In the genomic region with DNA sequence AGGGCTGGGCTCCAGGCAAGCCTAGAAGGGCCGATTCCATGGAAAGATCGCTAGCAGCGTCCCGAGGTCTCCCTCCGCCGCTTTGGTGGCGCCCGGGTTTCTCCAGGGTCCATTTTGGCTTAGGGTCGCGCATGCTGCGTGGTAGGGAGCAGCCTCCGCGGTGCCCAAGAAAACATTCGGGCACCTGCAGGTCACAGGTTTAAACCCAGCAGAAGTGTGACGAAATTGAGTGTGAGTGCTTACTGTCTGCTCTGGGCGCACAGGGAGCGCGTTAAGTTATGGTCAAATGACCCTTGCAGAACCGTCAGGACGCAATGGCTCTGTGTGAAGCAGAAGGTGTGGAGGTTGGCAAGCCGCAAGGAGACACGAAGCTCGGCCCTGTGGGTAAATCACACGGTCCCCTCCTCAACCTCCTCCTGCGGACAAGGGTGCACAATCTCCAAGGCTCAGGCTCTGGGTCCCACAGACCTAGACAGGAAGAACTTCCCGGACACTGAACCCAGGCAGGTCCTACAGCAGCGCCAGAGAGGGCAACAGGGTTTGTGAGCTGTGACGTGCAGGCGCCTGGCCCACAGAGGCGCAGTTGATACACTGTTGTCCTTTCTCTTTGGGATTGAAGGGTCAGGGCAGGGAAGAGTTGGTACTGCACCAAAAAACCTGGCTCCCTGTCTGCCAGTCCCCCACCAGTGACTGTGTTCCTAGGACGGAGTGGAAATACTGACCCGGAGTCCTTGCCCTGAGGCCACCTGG, we compare ENCODE assay signal across 13 mouse cellular contexts. TPM values are rescaled to one million over a fixed set of nuclear protein-coding genes. Genes with fewer than 3 reads are reported as not detected.
DNase-seq lines count a peak whose midpoint lies in the region; ATAC-seq and TF ChIP-seq lines count a peak whose summit lies in the region.
"Had no signal": no experiment of that assay in that cellular context is flagged by ENCODE, and none has a peak within 500 bp of the region (broad histone marks: within the 10 kb centered on the region; RNA-seq: fewer than 3 reads in every experiment).

No protein-coding gene starts in this region.

- no peak for ATAC-seq in heart, embryonic 15.5 days (replicated peaks; ENCODE audit: insufficient number of reproducible peaks, insufficient read depth, low FRiP score, low read depth)
- ATAC-seq in intestine, embryonic 14.5 days (replicated peaks; ENCODE audit: low FRiP score, low TSS enrichment, low read depth): no peak
- ATAC-seq: forebrain, embryonic 13.5 days had no signal

- H3K9ac ChIP-seq in heart, embryonic 15.5 days: no peak overlapping the region
- H3K9ac ChIP-seq in ES-E14 (ENCODE audit: insufficient read depth, low read depth, low read length, poor library complexity, severe bottlenecking): no peak overlapping the region
- H3K9ac ChIP-seq in intestine, embryonic 14.5 days (ENCODE audit: low read length): peak overlapping the region; percentile 97
- H3K9ac ChIP-seq: forebrain, embryonic 13.5 days; hindbrain, embryonic 15.5 days; midbrain, embryonic 12.5 days had no signal

- WGBS in heart, embryonic 15.5 days: 13% methylated on average over 32 of the region's 32 CpGs
- WGBS in intestine, embryonic 14.5 days: 6% methylated on average over 32 of the region's 32 CpGs

- no peaks in the 10 kb centered on the region for H3K36me3 ChIP-seq in heart, embryonic 15.5 days
- H3K36me3 ChIP-seq in ES-E14 (ENCODE audit: control insufficient read depth, insufficient read depth, low read length, poor library complexity, severe bottlenecking): no peaks in the 10 kb centered on the region
- H3K36me3 ChIP-seq in intestine, embryonic 14.5 days (ENCODE audit: control insufficient read depth, insufficient read depth, low read length): peaks cover 31% of the 10 kb centered on the region
- H3K36me3 ChIP-seq: hindbrain, embryonic 15.5 days; midbrain, embryonic 12.5 days had no signal

- DNase-seq in heart, adult 18-20 months: no peak
- no peak for DNase-seq in ES-E14 (ENCODE audit: low read depth, low spot score)
- peak; percentile 69 for DNase-seq in intestine, embryonic 14.5 days (ENCODE audit: low spot score)
- peak; percentile 60 for DNase-seq in lung, postnatal 10 days
- no peak for DNase-seq in urinary bladder, postnatal 10 days (ENCODE audit: low spot score)
- DNase-seq in c-Kit-positive CD71-positive TER-119-positive erythroid progenitor cells, embryonic 14.5 days (ENCODE audit: low spot score): no peak
- DNase-seq in urinary bladder, adult 18-20 months (ENCODE audit: low spot score in 2 of 2): no peak
- DNase-seq: cerebellum, postnatal 36 days; gastrocnemius, postnatal 14 days had no signal

- H3K4me1 ChIP-seq in heart, embryonic 15.5 days (replicated peaks): peaks cover 17% of the 10 kb centered on the region
- H3K4me1 ChIP-seq in ES-E14 (ENCODE audit: control insufficient read depth in 2 of 2, insufficient read depth in 2 of 2, low read length in 2 of 2, poor library complexity in 1 of 2): peaks cover 0 to 3% of the 10 kb centered on the region in 2 experiments; a peak in 2 of 4 replicates
- H3K4me1 ChIP-seq in intestine, embryonic 14.5 days (replicated peaks; ENCODE audit: control insufficient read depth, insufficient read depth, low read length): peaks cover 13% of the 10 kb centered on the region

- H3K27me3 ChIP-seq in heart, embryonic 15.5 days: peaks cover 97% of the 10 kb centered on the region
- peaks cover 47% of the 10 kb centered on the region for H3K27me3 ChIP-seq in intestine, embryonic 14.5 days (replicated peaks; ENCODE audit: control insufficient read depth, insufficient read depth, low read length)

- H3K27ac ChIP-seq in heart, embryonic 15.5 days: no peak overlapping the region
- H3K27ac ChIP-seq in ES-E14 (ENCODE audit: insufficient read depth, low read depth, low read length, poor library complexity, severe bottlenecking): no peak overlapping the region
- H3K27ac ChIP-seq in intestine, embryonic 14.5 days (ENCODE audit: low read depth): peak overlapping the region; percentile 98
- H3K27ac ChIP-seq: forebrain, embryonic 13.5 days; hindbrain, embryonic 15.5 days; midbrain, embryonic 12.5 days had no signal

- H3K4me2 ChIP-seq in heart, embryonic 15.5 days: peak overlapping the region; percentile 30; the same call in 1 of the 2 replicates
- peak overlapping the region; percentile 79 for H3K4me2 ChIP-seq in intestine, embryonic 14.5 days (ENCODE audit: low read length)
- H3K4me2 ChIP-seq: forebrain, embryonic 13.5 days; hindbrain, embryonic 15.5 days; midbrain, embryonic 12.5 days had no signal

- in situ Hi-C loops in ES-E14 (cut with MboI; ENCODE audit: low sequenced_read_pairs in 2 of 2, unreplicated experiment in 2 of 2): loop anchor here in 1 of 2 experiments (5.0 to 10.0 kb wide), 2 partner anchors 265 to 408 kb away; no protein-coding TSS in a partner anchor

- no peaks in the 10 kb centered on the region for H3K9me3 ChIP-seq in heart, embryonic 15.5 days (replicated peaks)
- no peaks in the 10 kb centered on the region for H3K9me3 ChIP-seq in ES-E14 (ENCODE audit: control insufficient read depth, insufficient read depth, low read depth, low read length)
- no peaks in the 10 kb centered on the region for H3K9me3 ChIP-seq in intestine, embryonic 14.5 days (ENCODE audit: control insufficient read depth, low read length)
- H3K9me3 ChIP-seq: forebrain, embryonic 13.5 days; hindbrain, embryonic 15.5 days; midbrain, embryonic 12.5 days had no signal

- peak overlapping the region; percentile 20 for H3K4me3 ChIP-seq in heart, embryonic 15.5 days
- H3K4me3 ChIP-seq in ES-E14 (ENCODE audit: insufficient read depth in 1 of 2, low read depth in 1 of 2, low read length in 2 of 2, poor library complexity in 1 of 2, severe bottlenecking in 1 of 2): peak overlapping the region; percentile 26 to 47
- peak overlapping the region; percentile 80 for H3K4me3 ChIP-seq in intestine, embryonic 14.5 days (ENCODE audit: low read depth, low read length)
- H3K4me3 ChIP-seq: forebrain, embryonic 13.5 days; hindbrain, embryonic 15.5 days; midbrain, embryonic 12.5 days had no signal

TF ChIP-seq in ES-E14, 5 proteins besides CTCF, POLR2A, EP300 and RAD21:
- TF ChIP-seq HCFC1 (IDR thresholded peaks at IDR 0.05; ENCODE audit: borderline replicate concordance, insufficient read depth, low read length) (no peak), MAFK (IDR thresholded peaks at IDR 0.05; ENCODE audit: insufficient read depth, low read depth, low read length) (no peak), ZNF384 (IDR thresholded peaks at IDR 0.05; ENCODE audit: low read depth, low read length) (no peak), CHD2 (IDR thresholded peaks at IDR 0.05; ENCODE audit: low read depth, low read length) (no peak)

RNA-seq across cellular contexts. Expression of a gene that starts 5.6 kb away (rescaled TPM):
- polyA plus RNA-seq in heart, embryonic 15.5 days (2015; fragmentation: Nextera tagmentation; extraction: Ambion mirVana): 3.3 and 9.6 TPM in 2 replicates
- total RNA-seq in heart, adult 18-20 months (2021): under 1 TPM; 0.15 to 0.31 TPM
- total RNA-seq in ES-E14 (2012; rRNA removed): 0.37 and 1.1 TPM in 2 replicates
- polyA plus RNA-seq in intestine, embryonic 14.5 days (2014; fragmentation: Nextera tagmentation; extraction: Ambion mirVana): 129 and 149 TPM in 2 replicates

RNA-seq across cellular contexts. Expression of a gene that starts 18.4 kb away (rescaled TPM):
- polyA plus RNA-seq in heart, embryonic 15.5 days (2015; fragmentation: Nextera tagmentation; extraction: Ambion mirVana): 29.7 and 38.2 TPM in 2 replicates
- 10 to 100 TPM; 12.7 to 13.0 TPM for total RNA-seq in heart, adult 18-20 months (2021)
- total RNA-seq in ES-E14 (2012; rRNA removed): 31.6 and 35.8 TPM in 2 replicates
- 59.2 and 62.9 TPM in 2 replicates for polyA plus RNA-seq in intestine, embryonic 14.5 days (2014; fragmentation: Nextera tagmentation; extraction: Ambion mirVana)

RNA-seq across cellular contexts. Expression of a gene that starts 26.2 kb away (rescaled TPM):
- 6.4 and 8.5 TPM in 2 replicates for polyA plus RNA-seq in heart, embryonic 15.5 days (2015; fragmentation: Nextera tagmentation; extraction: Ambion mirVana)
- 1 to 10 TPM; 1.7 to 1.9 TPM for total RNA-seq in heart, adult 18-20 months (2021)
- total RNA-seq in ES-E14 (2012; rRNA removed): 0.11 and 0.27 TPM in 2 replicates
- polyA plus RNA-seq in intestine, embryonic 14.5 days (2014; fragmentation: Nextera tagmentation; extraction: Ambion mirVana): 0.43 and 0.48 TPM in 2 replicates

RNA-seq across cellular contexts. Expression of a gene that starts 37.9 kb away (rescaled TPM):
- 0.34 and 0.94 TPM in 2 replicates for polyA plus RNA-seq in heart, embryonic 15.5 days (2015; fragmentation: Nextera tagmentation; extraction: Ambion mirVana)
- total RNA-seq in heart, adult 18-20 months (2021): under 1 TPM; 0.10 to 0.18 TPM
- 0.09 TPM in 1 of 2 replicates, not detected in the other for total RNA-seq in ES-E14 (2012; rRNA removed)
- polyA plus RNA-seq in intestine, embryonic 14.5 days (2014; fragmentation: Nextera tagmentation; extraction: Ambion mirVana): 6.5 and 7.7 TPM in 2 replicates

Comparison
In these comparisons a context has a peak if more than half of its experiments do, and no peak if none do; other contexts are left out.
1. H3K4me3 ChIP-seq: peak in every context shown above with its lines; median percentile 80 in intestine, embryonic 14.5 days; 36 in ES-E14; 20 in heart, embryonic 15.5 days.
2. DNase-seq: peak in intestine, embryonic 14.5 days (single experiment) and lung, postnatal 10 days (single experiment); none in heart, adult 18-20 months (0 of 2), ES-E14 (single experiment), urinary bladder, postnatal 10 days (single experiment), c-Kit-positive CD71-positive TER-119-positive erythroid progenitor cells, embryonic 14.5 days (single experiment) and urinary bladder, adult 18-20 months (0 of 2).